In genomic region chr17:3811187-3811586, GRCm38 (mm10) we compare ENCODE assay signal across 30 mouse cellular contexts.
DNase-seq lines count a peak whose midpoint lies in the region; ATAC-seq and TF ChIP-seq lines count a peak whose summit lies in the region.
"Had no signal": no experiment of that assay in that cellular context is flagged by ENCODE, and none has a peak within 500 bp of the region (broad histone marks: within the 10 kb centered on the region; RNA-seq: fewer than 3 reads in every experiment).

No protein-coding gene starts in this region.

- TF ChIP-seq POLR2A in brain, embryonic 14.5 days (IDR thresholded peaks at IDR 0.05; ENCODE audit: borderline replicate concordance, extremely low read depth, insufficient read depth, insufficient read length, poor library complexity, severe bottlenecking): no peak

- H3K9me3 ChIP-seq in embryonic facial prominence, embryonic 14.5 days (ENCODE audit: control insufficient read depth, low read length): no peaks in the 10 kb centered on the region
- no peaks in the 10 kb centered on the region for H3K9me3 ChIP-seq in embryonic facial prominence, embryonic 10.5 days
- no peaks in the 10 kb centered on the region for H3K9me3 ChIP-seq in lung, embryonic 14.5 days (ENCODE audit: low read depth, low read length)
- H3K9me3 ChIP-seq in forebrain, embryonic 14.5 days (replicated peaks; ENCODE audit: control insufficient read depth, low read length): no peaks in the 10 kb centered on the region
- H3K9me3 ChIP-seq: embryonic facial prominence, embryonic 12.5 days; hindbrain, embryonic 10.5 days; hindbrain, embryonic 15.5 days; intestine, embryonic 15.5 days; liver, embryonic 12.5 days; neural tube, embryonic 12.5 days had no signal

- peak; percentile 10 for DNase-seq in embryonic facial prominence, embryonic 14.5 days (ENCODE audit: low spot score)
- no peak for DNase-seq in embryonic facial prominence, embryonic 10.5 days (ENCODE audit: low spot score)
- peak; percentile 22 for DNase-seq in lung, embryonic 14.5 days
- no peak for DNase-seq in lung, postnatal 36 days
- DNase-seq in brain, embryonic 14.5 days (ENCODE audit: low read depth): peak; percentile 78
- peak; percentile 68 for DNase-seq in forebrain, embryonic 14.5 days (ENCODE audit: low spot score)
- no peak for DNase-seq in frontal cortex, postnatal 10 days (ENCODE audit: low spot score in 2 of 2)
- DNase-seq: adrenal gland, adult 8-10 months; cerebellum, adult 11-12 months; gastrocnemius, postnatal 14 days; heart, postnatal 14 days; kidney, adult 8-10 months; layer of hippocampus, postnatal 36 days; left cerebral cortex, postnatal 4 days; liver, postnatal 0 days; spleen, adult 18-20 months; thymus, postnatal 14 days had no signal

- no peaks in the 10 kb centered on the region for H3K36me3 ChIP-seq in embryonic facial prominence, embryonic 14.5 days (ENCODE audit: control insufficient read depth, insufficient read depth, low read length)
- H3K36me3 ChIP-seq in embryonic facial prominence, embryonic 10.5 days (replicated peaks): no peaks in the 10 kb centered on the region
- no peaks in the 10 kb centered on the region for H3K36me3 ChIP-seq in lung, embryonic 14.5 days (ENCODE audit: insufficient read depth)
- no peaks in the 10 kb centered on the region for H3K36me3 ChIP-seq in forebrain, embryonic 14.5 days (ENCODE audit: control insufficient read depth, insufficient read depth, low read length)
- H3K36me3 ChIP-seq: embryonic facial prominence, embryonic 12.5 days; hindbrain, embryonic 10.5 days; hindbrain, embryonic 15.5 days; intestine, embryonic 15.5 days; liver, embryonic 12.5 days; neural tube, embryonic 12.5 days had no signal

- no peak overlapping the region for H3K27ac ChIP-seq in embryonic facial prominence, embryonic 14.5 days (replicated peaks; ENCODE audit: low read depth, low read length)
- H3K27ac ChIP-seq in embryonic facial prominence, embryonic 10.5 days (replicated peaks): no peak overlapping the region
- H3K27ac ChIP-seq in lung, embryonic 14.5 days (ENCODE audit: low read depth): no peak overlapping the region
- no peak overlapping the region for H3K27ac ChIP-seq in forebrain, embryonic 14.5 days (ENCODE audit: low read depth, low read length)
- H3K27ac ChIP-seq: embryonic facial prominence, embryonic 12.5 days; hindbrain, embryonic 10.5 days; hindbrain, embryonic 15.5 days; intestine, embryonic 15.5 days; kidney, postnatal 0 days; liver, embryonic 12.5 days; macrophage; neural tube, embryonic 12.5 days had no signal

- no peaks in the 10 kb centered on the region for H3K27me3 ChIP-seq in embryonic facial prominence, embryonic 14.5 days (replicated peaks; ENCODE audit: control insufficient read depth, insufficient read depth, low read length)
- H3K27me3 ChIP-seq in embryonic facial prominence, embryonic 10.5 days (replicated peaks; ENCODE audit: low read depth, poor library complexity, severe bottlenecking): no peaks in the 10 kb centered on the region
- no peaks in the 10 kb centered on the region for H3K27me3 ChIP-seq in lung, embryonic 14.5 days (ENCODE audit: insufficient read depth, low read length)
- no peaks in the 10 kb centered on the region for H3K27me3 ChIP-seq in forebrain, embryonic 14.5 days (replicated peaks; ENCODE audit: control insufficient read depth, insufficient read depth, low read length)
- H3K27me3 ChIP-seq: embryonic facial prominence, embryonic 12.5 days; hindbrain, embryonic 15.5 days; intestine, embryonic 15.5 days; liver, embryonic 12.5 days; neural tube, embryonic 12.5 days had no signal

- no peaks in the 10 kb centered on the region for H3K4me1 ChIP-seq in embryonic facial prominence, embryonic 14.5 days (ENCODE audit: control insufficient read depth, insufficient read depth, low read length)
- no peaks in the 10 kb centered on the region for H3K4me1 ChIP-seq in embryonic facial prominence, embryonic 10.5 days
- H3K4me1 ChIP-seq in lung, embryonic 14.5 days (ENCODE audit: insufficient read depth): no peaks in the 10 kb centered on the region
- peaks cover 7% of the 10 kb centered on the region for H3K4me1 ChIP-seq in forebrain, embryonic 14.5 days (ENCODE audit: control insufficient read depth, insufficient read depth, low read length)
- H3K4me1 ChIP-seq: embryonic facial prominence, embryonic 12.5 days; hindbrain, embryonic 10.5 days; hindbrain, embryonic 15.5 days; intestine, embryonic 15.5 days; liver, embryonic 12.5 days; neural tube, embryonic 12.5 days had no signal

- WGBS in embryonic facial prominence, embryonic 14.5 days: 56% methylated on average over 2 of the region's 2 CpGs
- 58% methylated on average over 2 of the region's 2 CpGs for WGBS in embryonic facial prominence, embryonic 10.5 days
- WGBS in lung, embryonic 14.5 days: 49% methylated on average over 2 of the region's 2 CpGs
- WGBS in forebrain, embryonic 14.5 days: 6% methylated on average over 2 of the region's 2 CpGs

- no peak for ATAC-seq in embryonic facial prominence, embryonic 14.5 days (ENCODE audit: low read depth)
- no peak for ATAC-seq in lung, embryonic 14.5 days (ENCODE audit: insufficient read depth)
- peak; percentile 20; the same call in 1 of the 2 replicates for ATAC-seq in forebrain, embryonic 14.5 days
- ATAC-seq: activated CD4-positive, CD25-positive, alpha-beta regulatory T cell, adult 4 months; CD4-positive, CD25-positive, alpha-beta regulatory T cell, adult 4 months; intestine, embryonic 15.5 days; liver, embryonic 12.5 days; liver, postnatal 0 days; lung, postnatal 0 days; midbrain, embryonic 16.5 days had no signal

- H3K4me3 ChIP-seq in embryonic facial prominence, embryonic 14.5 days (ENCODE audit: low read depth, low read length): no peak overlapping the region
- no peak overlapping the region for H3K4me3 ChIP-seq in embryonic facial prominence, embryonic 10.5 days
- no peak overlapping the region for H3K4me3 ChIP-seq in lung, embryonic 14.5 days (ENCODE audit: low read depth, low read length)
- H3K4me3 ChIP-seq in forebrain, embryonic 14.5 days (ENCODE audit: low read depth, low read length): no peak overlapping the region
- H3K4me3 ChIP-seq: embryonic facial prominence, embryonic 12.5 days; hindbrain, embryonic 10.5 days; hindbrain, embryonic 15.5 days; intestine, embryonic 15.5 days; liver, embryonic 12.5 days; myocyte; neural tube, embryonic 12.5 days had no signal

- no peak overlapping the region for H3K4me2 ChIP-seq in embryonic facial prominence, embryonic 14.5 days (ENCODE audit: low read depth, low read length)
- H3K4me2 ChIP-seq in lung, embryonic 14.5 days: no peak overlapping the region
- no peak overlapping the region for H3K4me2 ChIP-seq in forebrain, embryonic 14.5 days (ENCODE audit: low read length)
- H3K4me2 ChIP-seq: embryonic facial prominence, embryonic 12.5 days; hindbrain, embryonic 15.5 days; intestine, embryonic 15.5 days; liver, embryonic 12.5 days; neural tube, embryonic 12.5 days had no signal

- no peak overlapping the region for H3K9ac ChIP-seq in embryonic facial prominence, embryonic 14.5 days (ENCODE audit: low read depth, low read length)
- no peak overlapping the region for H3K9ac ChIP-seq in lung, embryonic 14.5 days
- no peak overlapping the region for H3K9ac ChIP-seq in forebrain, embryonic 14.5 days (ENCODE audit: low read length)
- H3K9ac ChIP-seq: embryonic facial prominence, embryonic 12.5 days; hindbrain, embryonic 15.5 days; intestine, embryonic 15.5 days; liver, embryonic 12.5 days; liver, postnatal 0 days; neural tube, embryonic 12.5 days had no signal

- no peak for TF ChIP-seq CTCF in lung, embryonic 14.5 days (IDR thresholded peaks at IDR 0.05; ENCODE audit: low read depth)
- TF ChIP-seq CTCF in brain, embryonic 14.5 days (IDR thresholded peaks at IDR 0.05; ENCODE audit: borderline replicate concordance, extremely low read depth, insufficient read depth, insufficient read length): no peak

Comparison
In these comparisons a context has a peak if more than half of its experiments do, and no peak if none do; other contexts are left out.
1. DNase-seq: peak in embryonic facial prominence, embryonic 14.5 days (single experiment), lung, embryonic 14.5 days (single experiment), brain, embryonic 14.5 days (single experiment) and forebrain, embryonic 14.5 days (single experiment); none in embryonic facial prominence, embryonic 10.5 days (single experiment), lung, postnatal 36 days (single experiment) and frontal cortex, postnatal 10 days (0 of 2).